Mouse (Mus musculus): ENCODE data around the gene Vti1a. TPM values are rescaled to one million over a fixed set of nuclear protein-coding genes. Genes with fewer than 3 reads are reported as not detected.

Gene Vti1a
- polyA plus RNA-seq, 1 experiment, result 17.8 TPM

DNA sequence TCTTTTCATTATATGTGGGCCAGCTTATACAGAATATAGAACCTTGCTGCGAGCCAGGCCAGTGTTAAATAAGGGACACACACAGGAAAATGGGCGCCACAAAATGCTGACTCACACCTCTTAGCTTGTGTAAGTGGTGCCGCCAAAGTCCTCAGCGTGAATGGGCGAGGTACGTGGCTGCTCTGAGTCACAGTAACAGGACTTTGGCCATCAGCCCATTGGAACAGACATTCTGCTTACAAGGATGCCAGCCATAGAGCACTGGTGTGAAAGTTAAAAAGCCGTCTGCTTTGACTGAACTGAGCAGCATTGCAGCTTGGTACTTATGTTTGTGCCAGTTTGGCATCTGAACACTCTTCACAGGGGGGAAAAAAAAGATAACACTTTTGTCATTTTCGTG is 107.9 kb downstream of the Vti1a start:
- H3K4me3 ChIP-seq (ENCODE audit: insufficient read depth, low read depth, low read length), result no peak overlapping the region
- H3K4me1 ChIP-seq (ENCODE audit: control insufficient read depth, insufficient read depth, insufficient read length, low read length), result peaks cover 5% of the 10 kb centered on the region
- H3K27ac ChIP-seq (replicated peaks; ENCODE audit: low read depth, low read length), result no peak overlapping the region

DNA sequence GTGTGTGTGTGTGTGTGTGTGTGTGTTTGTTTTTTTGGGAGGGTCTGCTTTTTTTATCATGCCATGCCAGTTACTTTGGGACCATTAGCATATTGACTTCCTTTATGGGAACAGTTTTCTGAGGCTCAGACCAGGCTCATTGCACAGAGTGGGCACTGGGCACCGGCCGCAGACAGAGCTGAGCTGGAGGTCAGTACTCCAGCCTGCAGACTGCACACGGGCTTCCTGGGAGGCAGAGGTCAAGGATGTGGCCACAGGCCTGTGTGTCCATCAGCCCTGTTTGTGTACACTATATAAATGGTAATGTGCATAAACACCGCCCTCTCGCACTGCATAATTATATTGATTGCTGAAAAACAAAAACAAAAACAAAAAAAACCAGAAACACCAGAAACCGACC is 108.4 kb downstream of the Vti1a start:
- H3K4me3 ChIP-seq (ENCODE audit: insufficient read depth, low read depth, low read length), result no peak overlapping the region

DNA sequence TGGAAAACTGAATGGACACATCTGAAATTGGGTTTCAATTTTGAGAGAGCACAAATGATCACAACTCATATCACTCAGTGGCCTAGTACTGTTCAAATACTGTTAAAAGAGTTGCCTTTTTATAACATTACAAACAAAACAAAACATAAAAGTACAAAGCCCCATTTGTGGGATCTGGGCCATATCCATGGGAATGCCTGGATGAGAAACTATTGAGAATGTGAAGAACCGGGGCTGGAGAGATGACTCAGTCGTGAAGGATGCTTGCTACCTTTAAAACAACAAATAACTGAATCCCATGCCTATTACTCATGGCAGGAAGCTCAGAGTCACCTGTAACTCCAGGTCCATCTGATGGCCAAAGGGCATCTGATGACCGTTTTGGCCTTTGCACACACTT is 124.2 kb downstream of the Vti1a start:
- Histone ChIP-seq H3K27ac (replicated peaks; ENCODE audit: low read depth, low read length) (no peak overlapping the region), H3K4me3 (ENCODE audit: insufficient read depth, low read depth, low read length) (no peak overlapping the region)

More for the DNA sequence above, 108.4 kb downstream of the Vti1a start:
- peaks cover 5% of the 10 kb centered on the region for H3K4me1 ChIP-seq (ENCODE audit: control insufficient read depth, insufficient read depth, insufficient read length, low read length)
- no peak overlapping the region for H3K27ac ChIP-seq (replicated peaks; ENCODE audit: low read depth, low read length)

DNA sequence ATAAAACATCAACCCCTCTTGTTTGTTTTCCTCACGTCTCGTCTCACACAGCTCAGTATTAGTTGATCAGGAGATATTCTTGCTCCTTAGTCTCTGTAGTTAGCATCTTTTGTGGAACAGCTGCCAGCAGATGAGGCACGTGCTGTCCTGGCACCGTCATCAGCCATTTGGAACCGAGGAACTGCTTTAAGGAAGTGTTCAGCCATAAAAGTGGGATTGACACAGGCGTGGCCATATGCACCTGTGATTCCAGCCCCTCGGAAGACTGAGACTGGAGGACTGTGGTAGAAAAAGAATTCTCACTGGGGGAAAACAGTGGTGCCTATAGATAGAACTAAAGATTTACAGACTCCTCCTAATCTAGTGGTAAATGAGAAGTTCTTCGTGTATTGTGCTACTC is 127.5 kb downstream of the Vti1a start:
- Histone ChIP-seq H3K4me3 (ENCODE audit: insufficient read depth, low read depth, low read length) (no peak overlapping the region), H3K27ac (replicated peaks; ENCODE audit: low read depth, low read length) (no peak overlapping the region)

More for the DNA sequence above, 124.2 kb downstream of the Vti1a start:
- H3K4me1 ChIP-seq (ENCODE audit: control insufficient read depth, insufficient read depth, insufficient read length, low read length), result no peaks in the 10 kb centered on the region

DNA sequence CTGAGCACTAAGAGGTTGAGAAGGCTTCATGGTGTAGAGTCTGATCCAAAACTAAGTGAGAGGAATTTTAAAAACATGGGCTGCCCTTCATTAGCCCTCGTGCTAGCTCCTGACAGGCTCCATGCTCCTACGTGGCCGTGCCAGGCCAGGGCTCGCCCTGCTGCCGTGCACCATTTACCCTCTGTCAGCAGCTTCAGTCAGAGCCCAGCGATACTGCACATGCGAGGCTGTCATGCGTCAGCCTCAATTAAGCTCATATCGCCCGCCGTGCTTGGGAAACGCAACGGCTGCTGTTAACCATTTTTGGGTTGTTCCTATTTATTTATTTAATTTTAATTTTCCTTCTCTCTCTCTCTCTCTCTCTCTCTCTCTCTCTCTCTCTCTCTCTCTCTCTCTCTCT is 133.0 kb downstream of the Vti1a start:
- H3K4me1 ChIP-seq (ENCODE audit: control insufficient read depth, insufficient read depth, insufficient read length, low read length), result no peaks in the 10 kb centered on the region
- no peak overlapping the region for H3K27ac ChIP-seq (replicated peaks; ENCODE audit: low read depth, low read length)
- H3K4me3 ChIP-seq (ENCODE audit: insufficient read depth, low read depth, low read length), result no peak overlapping the region

More for the DNA sequence above, 127.5 kb downstream of the Vti1a start:
- H3K4me1 ChIP-seq (ENCODE audit: control insufficient read depth, insufficient read depth, insufficient read length, low read length), result no peaks in the 10 kb centered on the region

DNA sequence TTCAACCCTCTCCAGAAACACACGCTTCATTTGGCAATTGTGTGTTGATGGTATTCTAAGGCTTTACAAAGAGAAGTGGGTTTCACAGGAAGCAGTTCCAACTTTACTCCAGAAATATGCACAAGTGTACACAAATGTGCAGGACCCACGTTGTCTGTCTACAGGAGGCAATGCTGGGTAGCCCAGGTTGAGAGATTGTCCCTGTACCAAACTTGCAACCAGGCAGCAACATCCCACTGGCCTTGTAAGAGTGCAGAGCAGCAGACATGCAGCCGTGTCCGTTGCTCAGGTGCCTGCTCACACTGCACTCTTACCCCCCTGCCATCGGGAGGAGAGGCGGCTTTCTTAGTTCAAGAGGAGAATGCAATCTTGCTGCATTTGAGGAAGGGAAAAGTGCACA is 133.4 kb downstream of the Vti1a start:
- no peak overlapping the region for H3K27ac ChIP-seq (replicated peaks; ENCODE audit: low read depth, low read length)
- H3K4me1 ChIP-seq (ENCODE audit: control insufficient read depth, insufficient read depth, insufficient read length, low read length), result no peaks in the 10 kb centered on the region
- no peak overlapping the region for H3K4me3 ChIP-seq (ENCODE audit: insufficient read depth, low read depth, low read length)

DNA sequence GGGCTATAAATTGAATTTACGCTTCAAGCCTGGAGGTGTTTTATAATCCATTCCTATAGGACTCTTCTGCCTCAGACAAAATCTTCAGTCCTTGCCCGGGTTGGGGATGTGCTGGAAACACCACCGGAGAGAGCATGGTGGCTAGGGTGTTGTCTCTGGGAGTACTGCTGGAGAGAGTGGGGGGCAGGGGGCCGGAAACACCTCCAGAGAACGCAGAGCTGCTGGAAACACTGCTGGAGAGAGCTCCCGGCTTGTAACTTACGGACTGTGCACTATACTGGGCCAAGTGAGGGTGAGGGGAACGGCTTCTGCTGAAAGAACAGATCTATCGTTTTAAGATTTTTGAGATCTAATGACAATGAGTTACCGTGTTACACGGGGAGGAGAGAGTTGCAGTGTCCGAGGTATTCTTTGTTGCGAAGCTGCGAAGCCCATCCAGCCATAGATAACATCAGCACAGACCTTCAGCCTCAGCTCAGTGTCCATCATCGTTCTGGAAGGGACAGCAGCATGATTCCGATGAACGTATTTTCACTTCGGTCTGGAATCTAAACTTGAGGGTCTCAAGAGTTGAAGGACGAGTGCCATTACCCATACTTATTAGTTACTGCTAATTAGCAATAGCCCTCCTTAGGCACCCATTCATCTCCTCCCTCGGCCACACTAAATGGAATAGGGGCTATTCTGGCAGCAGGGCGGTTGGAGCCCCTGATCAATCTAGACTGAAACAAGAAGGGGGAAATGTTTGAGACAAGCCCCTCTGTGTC is 140.4 kb downstream of the Vti1a start:
- H3K4me3 ChIP-seq (ENCODE audit: insufficient read depth, low read depth, low read length), result no peak overlapping the region
- no peak overlapping the region for H3K27ac ChIP-seq (replicated peaks; ENCODE audit: low read depth, low read length)
- no peaks in the 10 kb centered on the region for H3K4me1 ChIP-seq (ENCODE audit: control insufficient read depth, insufficient read depth, insufficient read length, low read length)

DNA sequence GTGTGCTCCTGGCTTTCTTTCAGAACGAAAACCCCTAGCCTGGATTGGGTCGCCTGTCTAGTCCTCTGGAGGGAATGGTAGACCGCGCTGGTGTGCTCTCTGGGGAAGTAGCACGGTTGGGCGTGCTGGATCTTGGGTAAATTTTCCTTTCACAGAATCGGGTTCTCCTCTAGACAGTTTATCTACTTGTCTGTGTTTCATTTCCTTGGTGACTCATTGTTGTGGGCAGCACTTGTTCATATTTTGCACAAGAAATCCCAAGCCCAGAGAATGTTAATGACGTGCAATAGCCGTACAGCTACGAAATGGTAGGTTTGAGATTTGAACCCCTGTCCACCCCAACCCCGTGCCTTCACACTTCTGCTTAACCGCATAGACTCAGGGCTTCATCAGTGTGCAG is 145.9 kb downstream of the Vti1a start:
- 0 out of 2 replicates have a peak, but pooled peaks cover 2% of the 10 kb centered on the region for H3K4me1 ChIP-seq (ENCODE audit: control insufficient read depth, insufficient read depth, insufficient read length, low read length)
- H3K4me3 ChIP-seq (ENCODE audit: insufficient read depth, low read depth, low read length), result no peak overlapping the region
- no peak overlapping the region for H3K27ac ChIP-seq (replicated peaks; ENCODE audit: low read depth, low read length)

DNA sequence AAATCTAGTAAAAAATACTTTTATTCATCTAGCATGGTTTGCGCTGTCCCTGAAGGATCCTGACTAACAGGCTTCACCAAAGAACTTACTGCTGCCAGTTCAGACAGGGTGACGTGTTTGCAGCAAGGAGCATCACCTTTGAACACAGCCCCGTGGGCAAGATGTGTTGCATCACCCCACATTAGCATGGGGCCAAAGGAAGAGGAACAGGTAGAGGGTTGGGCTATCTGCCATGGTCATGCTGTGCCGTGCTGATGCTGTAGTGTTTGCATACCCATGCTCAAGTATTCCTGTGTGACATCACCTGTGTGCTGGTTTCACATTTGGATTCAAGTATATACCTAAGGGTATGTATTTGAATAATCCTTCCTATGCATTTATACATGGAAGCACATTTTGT is 147.6 kb downstream of the Vti1a start:
- 0 out of 2 replicates have a peak, but pooled peaks cover 2% of the 10 kb centered on the region for H3K4me1 ChIP-seq (ENCODE audit: control insufficient read depth, insufficient read depth, insufficient read length, low read length)
- H3K27ac ChIP-seq (replicated peaks; ENCODE audit: low read depth, low read length), result no peak overlapping the region
- H3K4me3 ChIP-seq (ENCODE audit: insufficient read depth, low read depth, low read length), result no peak overlapping the region

DNA sequence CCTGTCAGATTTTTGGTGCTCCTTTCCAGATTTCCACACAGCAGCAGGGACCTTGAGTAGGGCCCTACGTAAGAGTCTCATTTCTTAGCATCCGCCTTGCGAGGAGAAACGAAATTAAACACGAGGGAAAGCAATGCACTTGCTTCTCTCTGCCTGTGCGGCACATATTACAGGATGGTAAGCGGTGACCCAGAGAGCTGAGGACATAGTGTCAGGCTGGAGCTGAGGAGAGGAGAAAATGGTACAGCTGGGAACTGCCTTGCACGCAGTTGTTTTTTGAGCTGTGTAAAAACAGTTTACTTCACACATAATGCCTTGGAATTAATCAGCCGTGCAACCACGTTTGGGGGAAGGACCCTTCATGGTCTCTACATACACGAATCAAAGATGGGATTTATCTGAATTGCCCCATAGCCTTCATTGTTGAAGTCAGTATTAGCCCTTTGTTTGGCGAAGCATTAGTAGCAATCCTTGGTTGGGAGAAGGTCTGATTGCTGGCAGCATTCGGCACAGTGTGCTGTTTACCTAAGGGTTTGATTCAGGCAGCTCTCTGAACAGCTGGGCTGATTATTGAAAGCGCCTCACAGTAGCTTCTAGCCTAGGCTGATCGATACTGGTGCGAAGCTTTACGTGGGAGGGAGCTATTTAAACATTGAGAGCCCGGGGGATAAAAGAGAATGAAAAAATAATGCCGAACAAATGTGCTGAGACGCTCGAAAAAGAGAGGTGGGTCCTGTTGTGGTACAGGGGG is 153.4 kb downstream of the Vti1a start:
- Histone ChIP-seq H3K4me3 (ENCODE audit: insufficient read depth, low read depth, low read length) (no peak overlapping the region), H3K4me1 (ENCODE audit: control insufficient read depth, insufficient read depth, insufficient read length, low read length) (no peaks in the 10 kb centered on the region), H3K27ac (replicated peaks; ENCODE audit: low read depth, low read length) (no peak overlapping the region)

DNA sequence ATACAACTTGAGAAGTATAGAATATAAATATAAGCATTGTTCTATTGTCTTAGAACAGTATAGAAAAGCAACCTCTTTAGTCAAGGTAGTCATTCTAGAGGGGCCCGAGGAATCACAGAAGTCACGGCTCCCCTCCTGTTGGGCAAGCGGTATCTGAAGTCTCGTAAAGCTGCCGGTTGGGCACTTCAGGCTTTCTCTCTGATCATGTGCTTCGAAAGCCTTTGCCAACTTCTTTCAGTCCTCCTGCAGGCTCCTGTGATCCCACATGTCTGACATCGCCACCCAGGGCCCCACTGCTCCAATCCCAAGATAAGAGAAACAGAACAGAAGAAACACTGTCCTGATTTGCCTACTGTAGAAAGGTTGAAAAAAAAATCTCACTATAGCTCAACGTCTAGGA is 156.5 kb downstream of the Vti1a start:
- Histone ChIP-seq H3K27ac (replicated peaks; ENCODE audit: low read depth, low read length) (no peak overlapping the region), H3K4me1 (ENCODE audit: control insufficient read depth, insufficient read depth, insufficient read length, low read length) (no peaks in the 10 kb centered on the region), H3K4me3 (ENCODE audit: insufficient read depth, low read depth, low read length) (no peak overlapping the region)

DNA sequence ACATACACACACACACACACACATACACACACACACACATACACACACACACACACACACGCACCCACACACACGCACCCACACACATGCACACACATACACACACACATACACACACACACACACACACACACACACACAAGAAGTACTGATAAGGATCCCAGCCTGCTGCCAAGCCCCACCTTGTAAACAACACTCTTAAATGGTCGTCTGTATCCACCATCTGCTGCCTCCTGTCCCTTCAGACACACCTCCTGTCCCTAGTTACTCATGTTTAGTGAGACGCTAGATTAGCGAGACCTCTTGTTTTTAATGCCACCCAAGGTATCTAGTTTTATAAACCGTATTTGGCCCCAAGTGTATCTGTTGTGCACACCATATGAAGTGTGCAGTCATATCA is 158.1 kb downstream of the Vti1a start:
- Histone ChIP-seq H3K27ac (replicated peaks; ENCODE audit: low read depth, low read length) (no peak overlapping the region), H3K4me1 (ENCODE audit: control insufficient read depth, insufficient read depth, insufficient read length, low read length) (no peaks in the 10 kb centered on the region), H3K4me3 (ENCODE audit: insufficient read depth, low read depth, low read length) (no peak overlapping the region)

DNA sequence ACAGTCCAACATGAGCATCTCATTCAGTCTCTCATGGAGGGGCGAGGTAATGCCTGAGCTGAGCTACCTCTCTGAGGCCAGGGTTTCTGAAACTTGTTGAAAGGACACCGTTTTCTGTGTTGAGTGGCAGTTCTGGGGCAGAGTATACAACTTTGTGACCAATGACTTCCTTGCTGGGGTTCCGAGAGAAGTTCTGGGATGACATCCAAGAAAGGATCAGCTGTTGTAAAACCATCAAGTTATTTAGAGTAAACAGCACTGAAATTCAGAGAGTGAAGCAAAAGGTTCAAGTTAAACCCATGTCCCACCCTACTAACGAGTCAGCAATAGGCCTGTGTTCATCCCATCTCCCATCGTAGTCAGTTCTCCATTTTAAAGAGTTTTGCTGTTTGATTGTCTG is 164.4 kb downstream of the Vti1a start:
- H3K27ac ChIP-seq (replicated peaks; ENCODE audit: low read depth, low read length), result no peak overlapping the region

DNA sequence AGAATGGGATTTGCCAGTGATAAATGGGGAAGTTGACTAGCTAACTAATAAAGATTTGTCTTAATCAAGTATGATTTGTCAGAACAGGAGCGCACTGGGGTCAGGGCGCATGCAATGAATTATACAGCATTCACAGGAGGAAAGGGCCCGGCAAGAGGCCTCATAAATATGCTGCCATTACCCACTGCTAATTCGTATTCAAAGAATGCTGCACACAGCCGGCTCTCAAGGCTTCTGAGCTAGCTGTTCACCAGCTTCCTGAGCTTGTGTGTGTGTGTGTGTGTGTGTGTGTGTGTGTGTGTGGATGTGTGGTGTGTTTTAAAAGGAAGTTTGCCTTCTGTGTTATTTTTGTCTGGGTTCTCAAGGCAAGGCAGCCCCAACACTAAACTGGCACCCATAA is 165.2 kb downstream of the Vti1a start:
- Histone ChIP-seq H3K4me1 (ENCODE audit: control insufficient read depth, insufficient read depth, insufficient read length, low read length) (no peaks in the 10 kb centered on the region), H3K4me3 (ENCODE audit: insufficient read depth, low read depth, low read length) (no peak overlapping the region), H3K27ac (replicated peaks; ENCODE audit: low read depth, low read length) (no peak overlapping the region)

More for the DNA sequence above, 164.4 kb downstream of the Vti1a start:
- Histone ChIP-seq H3K4me3 (ENCODE audit: insufficient read depth, low read depth, low read length) (no peak overlapping the region), H3K4me1 (ENCODE audit: control insufficient read depth, insufficient read depth, insufficient read length, low read length) (no peaks in the 10 kb centered on the region)

DNA sequence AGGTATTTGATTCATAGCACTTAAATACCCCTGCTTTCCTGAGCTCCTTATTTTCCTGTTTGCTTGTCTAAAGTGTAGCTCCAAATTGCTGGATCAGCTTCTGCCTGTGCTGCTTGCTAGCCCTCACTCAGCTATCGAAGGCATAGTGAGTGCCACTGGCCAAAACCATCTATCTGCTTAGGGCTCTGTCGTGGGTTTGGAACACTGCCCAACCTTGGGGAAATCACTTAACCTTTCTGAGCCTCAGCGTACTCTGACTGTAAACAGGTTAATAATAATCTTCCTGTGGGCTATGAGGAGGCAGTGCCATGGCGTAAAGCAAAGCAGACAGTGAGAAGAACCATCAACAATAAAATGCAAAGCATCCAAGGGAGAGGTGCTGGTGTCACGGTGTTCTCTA is 167.4 kb downstream of the Vti1a start:
- Histone ChIP-seq H3K27ac (replicated peaks; ENCODE audit: low read depth, low read length) (no peak overlapping the region), H3K4me1 (ENCODE audit: control insufficient read depth, insufficient read depth, insufficient read length, low read length) (no peaks in the 10 kb centered on the region), H3K4me3 (ENCODE audit: insufficient read depth, low read depth, low read length) (no peak overlapping the region)

DNA sequence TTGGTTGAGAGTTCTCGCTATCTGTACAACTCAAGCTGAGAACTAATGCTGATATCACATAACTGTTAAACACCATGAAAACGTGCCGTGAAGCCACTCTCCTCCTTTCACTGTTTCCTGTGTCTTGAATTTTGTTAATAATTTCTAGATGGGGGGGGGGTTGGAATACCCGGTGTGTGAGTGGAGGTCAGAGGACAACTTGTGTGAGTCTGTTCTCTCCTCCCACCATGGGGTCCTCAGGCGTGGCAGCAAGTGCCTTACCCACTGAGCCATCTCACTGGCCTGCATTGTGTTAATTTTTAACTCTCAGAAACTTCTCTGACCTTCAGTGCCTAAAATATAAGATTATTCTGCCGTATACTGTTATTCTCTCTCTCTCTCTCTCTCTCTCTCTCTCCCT is 168.5 kb downstream of the Vti1a start:
- Histone ChIP-seq H3K4me3 (ENCODE audit: insufficient read depth, low read depth, low read length) (no peak overlapping the region), H3K27ac (replicated peaks; ENCODE audit: low read depth, low read length) (no peak overlapping the region), H3K4me1 (ENCODE audit: control insufficient read depth, insufficient read depth, insufficient read length, low read length) (no peaks in the 10 kb centered on the region)

Measured in brown adipose tissue, adult 24 weeks (tissue).